Mouse (Mus musculus): Measurements from ENCODE around the gene Slc22a29.

DNA sequence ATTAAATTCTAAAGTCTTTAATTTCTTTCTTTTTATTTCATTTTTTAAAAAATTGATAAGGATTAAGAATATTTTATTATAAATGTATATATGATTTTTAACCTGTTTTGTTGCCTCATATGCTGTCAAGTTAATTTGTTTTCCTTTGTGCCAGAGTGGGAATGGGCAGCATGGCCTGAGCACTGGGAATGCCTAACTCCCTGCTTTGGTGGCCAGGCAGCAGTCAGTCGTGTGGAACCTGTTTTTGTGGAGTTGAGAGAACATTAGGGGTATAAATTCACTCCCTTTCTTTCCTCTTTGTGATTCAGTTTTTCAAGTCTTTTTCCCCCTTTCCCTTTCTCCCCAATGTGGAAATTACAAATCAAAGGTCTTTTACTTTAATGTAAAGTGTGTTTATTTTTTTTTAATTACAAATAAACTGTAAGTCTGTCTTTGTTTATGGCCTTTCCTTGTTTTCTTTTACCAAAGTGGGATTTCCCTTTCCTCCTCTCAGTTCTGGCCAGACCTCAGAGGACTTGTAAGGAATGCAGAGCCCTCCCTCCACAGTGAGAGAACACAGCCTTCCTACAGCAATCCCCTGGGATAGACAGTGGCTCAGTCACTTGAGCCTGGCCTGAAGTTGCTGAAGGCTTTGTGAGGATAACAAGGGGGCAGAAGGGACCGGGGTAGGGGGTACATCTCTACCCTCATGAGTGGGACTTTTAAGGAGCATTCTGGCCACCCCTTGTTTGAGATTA lies 69.7 kb downstream of the Slc22a29 start:
- TF ChIP-seq CTCF (IDR thresholded peaks at IDR 0.05; ENCODE audit: low read depth, low read length) (no peak), POLR2A (IDR thresholded peaks at IDR 0.05; ENCODE audit: insufficient read depth, low read length) (no peak), EP300 (IDR thresholded peaks at IDR 0.05; ENCODE audit: insufficient read depth, low read depth, low read length) (no peak)

Data from ES-Bruce4 (cell line).